Mouse (Mus musculus) thymus, adult 2 months (tissue): Measurements from ENCODE around the gene Gm28845. TPM values are rescaled to one million over a fixed set of nuclear protein-coding genes. Genes with fewer than 3 reads are reported as not detected.

Experiments
- DNase-seq: peaks from one replicate; pipeline ENCODE4 v3.0.0; 2021
- H3K27ac ChIP-seq: fragments of 200-500 bp; 2 replicates; pipeline ENCODE4 v1.5.1; 2012; ENCODE audit warnings: low read length, control low read depth; ENCODE audit not compliant: control insufficient read depth, insufficient read depth
- H3K27me3 ChIP-seq: fragments of 200-500 bp; 2 replicates; pipeline ENCODE4 v1.6.1; 2012; ENCODE audit warnings: mild to moderate bottlenecking, low read length, moderate library complexity, mixed read lengths; ENCODE audit not compliant: control insufficient read depth, insufficient read depth
- H3K36me3 ChIP-seq: fragments of 200-500 bp; 2 replicates; pipeline ENCODE4 v1.6.1; 2012; ENCODE audit warnings: mild to moderate bottlenecking, low read length, moderate library complexity; ENCODE audit not compliant: control insufficient read depth, insufficient read depth
- H3K4me1 ChIP-seq: fragments of 200-500 bp; replicated peaks from 2 replicates; pipeline ENCODE4 v1.6.1; 2012; ENCODE audit warnings: low read length; ENCODE audit not compliant: control insufficient read depth, insufficient read depth
- H3K4me3 ChIP-seq: fragments of 200-500 bp; 2 replicates; pipeline ENCODE4 v1.5.1; 2012; ENCODE audit warnings: mild to moderate bottlenecking, low read length, control low read depth, moderate library complexity; ENCODE audit not compliant: control insufficient read depth, insufficient read depth
- CTCF ChIP-seq: fragments of 200-500 bp; IDR thresholded peaks from 2 replicates; pipeline ENCODE4 v1.5.1; 2012; ENCODE audit warnings: mild to moderate bottlenecking, control low read depth, low read length, moderate library complexity, borderline replicate concordance; ENCODE audit not compliant: control insufficient read depth, poor library complexity, insufficient read depth; ENCODE audit errors: extremely low read depth
- POLR2A ChIP-seq: fragments of 200-500 bp; IDR thresholded peaks from 2 replicates; pipeline ENCODE4 v1.6.1; 2012; ENCODE audit warnings: mild to moderate bottlenecking, low read length, control low read depth, moderate library complexity; ENCODE audit not compliant: control insufficient read depth, poor library complexity, insufficient read depth; ENCODE audit errors: extremely low read depth
- whole genome bisulfite sequencing: fragments of 180-500 bp; shearing (Covaris S2); methylation state at CpG from one replicate; pipeline ENCODE4 v1.1.7; 2018; 5-methylcytosine and 5-hydroxymethylcytosine counted together
- polyA plus RNA-seq: library from polyadenylated mRNA; depleted of rRNA; stranded (reverse); fragments of >200 nt; gene quantifications from 2 replicates; pipeline ENCODE4 v1.2.3, GENCODE M21; 2012

Gene Gm28845
- polyA plus RNA-seq, 1 experiment: not detected

DNA sequence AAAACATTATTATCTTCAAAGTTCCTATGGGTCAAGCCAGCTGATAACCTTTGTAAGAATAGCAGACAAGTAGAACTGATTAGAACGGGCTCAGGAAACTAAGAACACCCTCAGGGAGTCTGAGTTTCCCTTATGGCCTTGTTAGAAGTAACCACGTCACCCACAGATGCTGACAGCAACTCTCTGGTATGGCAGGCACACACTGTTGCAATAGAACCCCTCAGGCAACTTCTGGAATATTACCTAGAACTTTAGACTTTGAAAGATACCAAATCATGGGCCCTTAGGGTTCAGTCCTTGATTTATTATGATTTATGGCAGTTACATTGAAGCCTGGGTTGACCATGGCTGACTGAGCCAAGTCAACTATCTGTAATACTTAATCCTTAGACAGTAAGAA, 27.2 kb upstream of the Gm28845 start:
- WGBS: 37% methylated on average over 2 of the region's 2 CpGs
- Histone ChIP-seq H3K4me1 (no peaks in the 10 kb centered on the region), H3K27ac (no peak overlapping the region), H3K36me3 (no peaks in the 10 kb centered on the region), H3K4me3 (no peak overlapping the region), H3K27me3 (no peaks in the 10 kb centered on the region)
- no peak for TF ChIP-seq CTCF
- TF ChIP-seq POLR2A: no peak
- no peak for DNase-seq

- no peaks in the 10 kb centered on the region for H3K27me3 ChIP-seq
- H3K27ac ChIP-seq: no peak overlapping the region
- DNase-seq: no peak
- TF ChIP-seq CTCF (no peak), POLR2A (no peak)
- 91% methylated on average over 2 of the region's 2 CpGs for WGBS
- no peaks in the 10 kb centered on the region for H3K4me1 ChIP-seq
- H3K4me3 ChIP-seq: no peak overlapping the region
- no peaks in the 10 kb centered on the region for H3K36me3 ChIP-seq
Measured at GRCm38 (mm10) chr1:65144783-65145182, 25.4 kb upstream of the Gm28845 start.

DNA sequence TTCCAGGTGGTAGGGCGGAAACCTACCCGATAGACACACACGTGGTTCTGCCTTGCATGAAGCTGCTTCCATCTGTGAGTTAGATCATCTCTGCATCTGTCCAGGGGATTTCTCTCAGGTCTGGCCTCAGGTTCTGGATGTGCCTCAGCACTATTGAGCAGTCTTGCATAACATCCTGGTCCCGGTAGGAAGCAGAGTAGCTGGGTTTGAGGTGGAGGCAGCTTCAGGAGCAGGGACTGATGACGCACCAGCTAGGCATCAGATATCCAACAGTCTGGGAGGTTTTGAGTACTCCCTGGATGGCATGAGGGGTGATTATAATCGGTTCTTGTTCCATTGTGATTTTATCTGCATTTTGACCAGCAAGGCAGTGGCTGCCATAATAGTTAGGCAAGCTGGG, 18.2 kb upstream of the Gm28845 start:
- Histone ChIP-seq H3K4me1 (no peaks in the 10 kb centered on the region), H3K4me3 (no peak overlapping the region), H3K36me3 (no peaks in the 10 kb centered on the region), H3K27ac (no peak overlapping the region), H3K27me3 (no peaks in the 10 kb centered on the region)
- TF ChIP-seq CTCF (no peak), POLR2A (no peak)
- 90% methylated on average over 6 of the region's 6 CpGs for WGBS
- no peak for DNase-seq

- H3K27me3 ChIP-seq: no peaks in the 10 kb centered on the region
- no peaks in the 10 kb centered on the region for H3K36me3 ChIP-seq
- no peak for TF ChIP-seq CTCF
- TF ChIP-seq POLR2A: no peak
- H3K4me1 ChIP-seq: no peaks in the 10 kb centered on the region
- 100% methylated on average over 1 of the region's 1 CpGs for WGBS
- H3K27ac ChIP-seq: no peak overlapping the region
- no peak for DNase-seq
- H3K4me3 ChIP-seq: no peak overlapping the region
Measured at GRCm38 (mm10) chr1:65132833-65133232, 13.5 kb upstream of the Gm28845 start.

DNA sequence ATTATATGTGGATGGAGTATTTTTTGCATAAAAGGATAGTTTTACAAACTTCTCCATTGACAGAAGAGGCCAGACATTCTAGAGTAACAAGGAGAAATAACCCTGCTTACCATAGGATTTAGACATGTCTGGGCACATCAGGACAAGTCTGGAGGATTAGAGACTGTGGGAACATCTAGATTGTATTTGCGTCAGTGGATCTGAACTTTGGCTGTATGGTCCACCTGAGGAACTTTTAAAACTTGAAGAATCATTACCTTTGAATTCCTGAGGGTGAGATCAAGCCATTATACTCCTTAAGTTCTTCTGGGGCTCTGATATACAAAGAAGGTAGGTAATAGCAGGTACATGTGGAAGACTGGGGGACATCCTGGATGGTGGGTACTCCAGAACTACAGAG, 12.3 kb upstream of the Gm28845 start:
- WGBS: 93% methylated on average over 1 of the region's 1 CpGs
- TF ChIP-seq CTCF: no peak
- TF ChIP-seq POLR2A: no peak
- Histone ChIP-seq H3K4me1 (no peaks in the 10 kb centered on the region), H3K27me3 (no peaks in the 10 kb centered on the region), H3K36me3 (no peaks in the 10 kb centered on the region), H3K4me3 (no peak overlapping the region), H3K27ac (no peak overlapping the region)
- no peak for DNase-seq

DNA sequence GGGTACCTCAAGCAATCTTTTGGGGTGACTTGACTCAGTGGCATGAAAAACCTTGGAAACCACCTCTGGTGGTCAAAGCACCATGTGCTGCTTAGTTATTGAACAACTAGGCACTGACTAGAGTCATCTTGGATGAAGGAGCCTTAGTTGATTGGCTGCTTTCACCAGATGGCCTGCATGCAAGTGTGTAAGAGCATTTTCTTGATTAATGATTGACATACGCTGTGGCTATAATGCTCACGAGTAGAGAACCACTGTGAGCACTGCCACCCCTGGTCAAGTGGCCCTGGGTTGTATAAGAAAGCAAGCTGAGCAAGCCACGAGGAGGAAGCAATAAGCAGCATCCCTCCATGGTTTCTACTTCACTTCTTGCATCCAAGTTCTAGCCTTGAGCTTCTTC, 10.9 kb upstream of the Gm28845 start:
- Histone ChIP-seq H3K27ac (no peak overlapping the region), H3K27me3 (no peaks in the 10 kb centered on the region), H3K4me1 (no peaks in the 10 kb centered on the region), H3K4me3 (no peak overlapping the region), H3K36me3 (no peaks in the 10 kb centered on the region)
- no peak for TF ChIP-seq CTCF
- no peak for TF ChIP-seq POLR2A
- DNase-seq: no peak
- WGBS: 73% methylated on average over 3 of the region's 3 CpGs

DNA sequence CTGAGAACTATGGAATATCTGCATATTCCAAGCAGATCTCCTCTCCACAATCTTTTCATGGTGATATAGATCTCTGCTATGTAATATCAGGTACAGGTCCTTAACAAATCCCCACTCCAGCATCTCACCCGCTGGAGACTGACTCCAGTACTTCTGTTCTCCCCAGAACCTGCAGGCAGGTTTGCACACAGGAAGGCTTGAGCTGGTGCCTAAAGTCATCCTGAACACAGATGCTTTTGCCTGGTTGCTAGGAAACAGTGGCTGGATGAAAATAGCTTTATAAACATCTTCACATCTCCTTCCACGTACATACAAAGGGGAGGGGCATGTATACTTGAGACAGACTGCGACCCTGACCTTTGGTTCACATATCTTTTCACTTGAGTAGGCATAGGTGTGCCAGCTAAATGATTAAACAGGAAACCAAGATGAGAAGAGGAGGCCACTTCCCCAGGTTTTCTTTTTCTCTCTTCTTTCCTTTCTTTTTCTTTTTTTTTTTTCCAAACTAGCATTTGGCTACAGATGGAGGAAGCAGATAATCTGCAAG, 10.3 kb upstream of the Gm28845 start:
- WGBS: 83% methylated on average over 3 of the region's 3 CpGs
- no peak for DNase-seq
- Histone ChIP-seq H3K36me3 (no peaks in the 10 kb centered on the region), H3K4me3 (no peak overlapping the region), H3K4me1 (no peaks in the 10 kb centered on the region), H3K27ac (no peak overlapping the region), H3K27me3 (no peaks in the 10 kb centered on the region)
- no peak for TF ChIP-seq CTCF
- no peak for TF ChIP-seq POLR2A
